Mouse (Mus musculus): ENCODE results near the gene Dbh.

- no peak for TF ChIP-seq GATA1 (IDR thresholded peaks at IDR 0.05; ENCODE audit: borderline replicate concordance, low read length)
- no peak for TF ChIP-seq FLI1 (IDR thresholded peaks at IDR 0.05; ENCODE audit: low read length)
Measured at GRCm38 (mm10) chr2:27218569-27218968, 53.5 kb downstream of the Dbh start.
